Mouse (Mus musculus): ENCODE measurements around the gene Slc17a9.

DNA sequence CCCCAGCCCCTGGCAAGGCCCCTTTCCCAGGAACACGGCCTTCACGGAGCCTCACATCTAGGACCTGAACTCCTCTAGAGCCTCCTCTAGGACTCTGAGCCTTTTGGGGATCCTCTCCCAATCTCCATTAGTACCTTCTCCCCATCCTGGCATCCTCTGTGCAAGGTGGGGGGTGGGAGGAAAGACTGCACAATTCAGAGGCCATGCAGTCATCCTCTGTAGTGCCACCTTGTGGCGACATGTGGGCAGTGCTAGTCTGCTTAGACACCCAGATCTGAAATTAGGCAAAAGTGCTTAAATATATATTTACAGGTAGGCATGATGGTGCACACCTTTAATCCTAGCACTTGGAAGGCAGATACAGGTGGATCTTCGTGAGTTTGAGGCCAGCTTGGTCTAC lies 66.6 kb downstream of the Slc17a9 start:
- TF ChIP-seq CTCF (IDR thresholded peaks at IDR 0.05; ENCODE audit: low read depth) = peak; percentile 85
- TF ChIP-seq EP300 (optimal IDR thresholded peaks at IDR 0.05) = no peak

Measured in stomach, postnatal 0 days (tissue).